Mouse (Mus musculus) bone marrow, adult 2 months (tissue): ENCODE results near the gene Rbm44. TPM values are rescaled to one million over a fixed set of nuclear protein-coding genes. Genes with fewer than 3 reads are reported as not detected.

Experiments
- H3K27ac ChIP-seq: fragments of 200-500 bp; 2 replicates; pipeline ENCODE4 v1.5.1; 2012; ENCODE audit warnings: low read depth, mild to moderate bottlenecking, control low read depth, inconsistent platforms, low read length; ENCODE audit not compliant: control insufficient read depth, poor library complexity, insufficient read depth
- H3K4me1 ChIP-seq: fragments of 200-500 bp; 2 replicates; pipeline ENCODE4 v1.6.1; 2011; ENCODE audit warnings: low read length; ENCODE audit not compliant: control insufficient read depth, insufficient read depth
- H3K4me3 ChIP-seq: fragments of 200-500 bp; replicated peaks from 2 replicates; pipeline ENCODE3; 2011; ENCODE audit warnings: mild to moderate bottlenecking, low read depth, low read length, control low read depth; ENCODE audit not compliant: control insufficient read depth
- CTCF ChIP-seq: fragments of 200-500 bp; IDR thresholded peaks from 2 replicates; pipeline ENCODE4 v1.5.1; 2011; ENCODE audit warnings: low read length, control low read depth; ENCODE audit not compliant: control insufficient read depth, insufficient read depth
- POLR2A ChIP-seq: fragments of 200-500 bp; IDR thresholded peaks from 2 replicates; pipeline ENCODE4 v1.6.1; 2011; ENCODE audit warnings: low read depth, mild to moderate bottlenecking, control low read depth, low read length, borderline replicate concordance; ENCODE audit not compliant: control insufficient read depth
- WGBS: fragments of 180-500 bp; shearing (Covaris S2); methylation state at CpG from one replicate; pipeline ENCODE4 v1.1.7; 2018; 5-methylcytosine and 5-hydroxymethylcytosine counted together
- polyA plus RNA-seq: library from polyadenylated mRNA; stranded (reverse); fragments of >200 nt; gene quantifications from 2 replicates; pipeline ENCODE4 v1.2.4, GENCODE M21; 2011; ENCODE audit warnings: low replicate concordance; ENCODE audit not compliant: missing spikeins, insufficient read depth, insufficient read length

The Rbm44 gene
- polyA plus RNA-seq, 1 experiment = 11.0 TPM

GRCm38 (mm10) chr1:91209785-91210184 is 64.9 kb downstream of the Rbm44 start:
- WGBS = 68% methylated on average over 6 of the region's 6 CpGs

GRCm38 (mm10) chr1:91211099-91211498 is 66.2 kb downstream of the Rbm44 start:
- peaks cover 6% of the 10 kb centered on the region; the same call in 1 of the 2 replicates for H3K4me1 ChIP-seq
- no peak overlapping the region for H3K27ac ChIP-seq
- 74% methylated on average over 1 of the region's 1 CpGs for WGBS
- no peak overlapping the region for H3K4me3 ChIP-seq
- TF ChIP-seq POLR2A (no peak), CTCF (peak; percentile 87)

More at GRCm38 (mm10) chr1:91209785-91210184, 64.9 kb downstream of the Rbm44 start:
- peaks cover 4% of the 10 kb centered on the region; the same call in 1 of the 2 replicates for H3K4me1 ChIP-seq
- no peak for TF ChIP-seq CTCF
- TF ChIP-seq POLR2A = no peak
- H3K4me3 ChIP-seq = no peak overlapping the region
- no peak overlapping the region for H3K27ac ChIP-seq

- Histone ChIP-seq H3K27ac (no peak overlapping the region), H3K4me1 (peaks cover 6% of the 10 kb centered on the region; the same call in 1 of the 2 replicates), H3K4me3 (no peak overlapping the region)
- TF ChIP-seq CTCF (no peak), POLR2A (no peak)
- 72% methylated on average over 7 of the region's 7 CpGs for WGBS
These were observed 66.7 kb downstream of the Rbm44 start for GRCm38 (mm10) chr1:91211591-91212008.

- 81% methylated on average over 1 of the region's 1 CpGs for WGBS
- Histone ChIP-seq H3K4me1 (peaks cover 9% of the 10 kb centered on the region; the same call in 1 of the 2 replicates), H3K27ac (no peak overlapping the region), H3K4me3 (no peak overlapping the region)
- TF ChIP-seq CTCF = no peak
- TF ChIP-seq POLR2A = no peak
These were observed 70.4 kb downstream of the Rbm44 start for GRCm38 (mm10) chr1:91215264-91215663.

- H3K4me1 ChIP-seq = peaks cover 10% of the 10 kb centered on the region; the same call in 1 of the 2 replicates
- no peak overlapping the region for H3K4me3 ChIP-seq
- no peak for TF ChIP-seq CTCF
- no peak for TF ChIP-seq POLR2A
- no peak overlapping the region for H3K27ac ChIP-seq
- 0% methylated on average over 1 of the region's 1 CpGs for WGBS
These were observed 71.1 kb downstream of the Rbm44 start for GRCm38 (mm10) chr1:91215981-91216380.

GRCm38 (mm10) chr1:91216504-91217267 is 71.8 kb downstream of the Rbm44 start:
- Histone ChIP-seq H3K27ac (peak overlapping the region; percentile 11; the same call in 1 of the 2 replicates), H3K4me3 (no peak overlapping the region), H3K4me1 (peaks cover 10% of the 10 kb centered on the region; the same call in 1 of the 2 replicates)
- 13% methylated on average over 10 of the region's 10 CpGs for WGBS
- TF ChIP-seq CTCF = no peak
- TF ChIP-seq POLR2A = no peak

- H3K4me1 ChIP-seq = peaks cover 10% of the 10 kb centered on the region; the same call in 1 of the 2 replicates
- H3K4me3 ChIP-seq = no peak overlapping the region
- H3K27ac ChIP-seq = peak overlapping the region; percentile 9; the same call in 1 of the 2 replicates
- 75% methylated on average over 7 of the region's 7 CpGs for WGBS
- TF ChIP-seq CTCF (no peak), POLR2A (no peak)
These were observed 74.9 kb downstream of the Rbm44 start for GRCm38 (mm10) chr1:91219641-91220321.

- H3K27ac ChIP-seq = peak overlapping the region; percentile 28; the same call in 1 of the 2 replicates
- no peak overlapping the region for H3K4me3 ChIP-seq
- TF ChIP-seq POLR2A (no peak), CTCF (no peak)
- WGBS = 29% methylated on average over 3 of the region's 3 CpGs
- peaks cover 10% of the 10 kb centered on the region; the same call in 1 of the 2 replicates for H3K4me1 ChIP-seq
These were observed 75.4 kb downstream of the Rbm44 start for GRCm38 (mm10) chr1:91220322-91220672.

Other genes starting within 250 kb of the Rbm44 start
- 0.57 TPM in 1 of 2 replicates, not detected in the other for gene Mlph, start 230.0 kb upstream of the Rbm44 start, polyA plus RNA-seq
- not detected in 2 replicates for gene Prlh, start 192.0 kb upstream of the Rbm44 start, polyA plus RNA-seq
- not detected in 2 replicates for gene Rab17, start 175.4 kb upstream of the Rbm44 start, polyA plus RNA-seq
- 30.9 and 51.9 TPM in 2 replicates for gene Lrrfip1, start 146.4 kb upstream of the Rbm44 start, polyA plus RNA-seq
- 12.9 and 22.2 TPM in 2 replicates for gene Ramp1, start 34.7 kb downstream of the Rbm44 start, polyA plus RNA-seq
- gene Ube2f, start 105.2 kb downstream of the Rbm44 start, polyA plus RNA-seq = 48.9 and 62.6 TPM in 2 replicates
- 24.1 and 26.7 TPM in 2 replicates for gene Scly, start 153.2 kb downstream of the Rbm44 start, polyA plus RNA-seq
- gene Espnl, start 177.0 kb downstream of the Rbm44 start, polyA plus RNA-seq = not detected in 2 replicates
- gene Klhl30, start 205.9 kb downstream of the Rbm44 start, polyA plus RNA-seq = not detected in 2 replicates
- gene Erfe, start 221.3 kb downstream of the Rbm44 start, polyA plus RNA-seq = 0.68 and 5.2 TPM in 2 replicates